Mouse (Mus musculus): ENCODE data around the gene Eva1b. TPM values are rescaled to one million over a fixed set of nuclear protein-coding genes. Genes with fewer than 3 reads are reported as not detected.

The Eva1b gene
- total RNA-seq, 2 experiments from 2014 or later = 20.0 to 25.5 TPM

GRCm38 (mm10) chr4:126119051-126119450 is 28.5 kb upstream of the Eva1b start:
- no peak for DNase-seq

GRCm38 (mm10) chr4:126120052-126120451 is 27.5 kb upstream of the Eva1b start:
- DNase-seq = no peak

- no peak for DNase-seq
Measured at GRCm38 (mm10) chr4:126120506-126120905, 27.0 kb upstream of the Eva1b start.

DNA sequence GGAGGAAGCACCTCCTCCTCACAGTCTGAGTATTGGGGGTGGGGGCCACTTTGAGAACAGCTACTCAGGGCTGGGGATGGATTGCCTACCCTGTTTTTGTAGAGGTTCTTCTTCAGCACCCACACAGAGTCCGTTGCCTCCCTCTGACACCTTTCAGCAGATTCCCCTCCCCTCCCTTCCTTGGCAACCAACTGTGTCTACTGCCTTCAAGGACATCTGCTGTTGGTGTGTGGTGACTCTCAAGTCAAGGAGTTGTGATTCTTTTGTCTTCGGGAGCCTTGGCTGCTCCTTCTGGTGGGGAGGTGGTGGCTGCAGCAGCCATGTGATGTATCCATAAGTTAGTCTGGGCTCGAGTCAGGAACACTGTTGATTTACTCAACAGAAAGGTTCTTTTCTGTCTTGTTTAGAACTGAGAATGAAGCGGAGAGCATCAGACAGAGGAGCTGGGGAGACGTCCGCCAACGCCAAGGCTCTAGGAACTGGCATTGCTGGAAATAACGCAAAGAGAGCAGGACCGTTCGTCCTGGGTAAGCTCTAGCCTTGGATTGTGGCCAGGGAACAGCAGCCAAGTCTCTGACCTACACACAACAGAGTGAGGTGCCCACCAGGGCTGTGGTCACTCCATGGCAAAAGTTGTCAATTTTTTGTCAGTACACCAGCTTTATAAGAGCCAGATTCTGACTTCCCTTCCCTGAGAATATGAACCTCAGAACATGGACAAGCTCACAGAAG is 24.1 kb upstream of the Eva1b start:
- DNase-seq = no peak

DNA sequence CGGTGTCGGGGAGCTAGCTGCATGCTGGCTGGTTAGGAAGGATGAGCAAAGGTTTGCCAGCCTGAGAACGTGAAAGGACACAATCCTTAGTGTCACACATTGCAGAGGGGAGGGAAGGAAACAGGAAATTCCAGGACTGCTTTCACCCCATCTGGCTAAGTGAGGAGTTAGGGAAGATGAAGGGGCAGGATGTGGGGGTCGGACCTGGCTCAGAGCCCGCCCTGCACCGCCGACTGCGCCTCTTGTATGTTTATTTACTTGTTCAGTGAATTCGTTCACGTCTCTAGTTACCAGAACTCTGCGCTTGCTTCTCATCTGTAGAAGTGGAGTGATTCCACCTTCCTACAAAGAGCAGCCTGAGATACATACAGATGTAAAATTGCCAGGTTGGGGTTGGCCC is 17.0 kb upstream of the Eva1b start:
- no peak for DNase-seq

DNA sequence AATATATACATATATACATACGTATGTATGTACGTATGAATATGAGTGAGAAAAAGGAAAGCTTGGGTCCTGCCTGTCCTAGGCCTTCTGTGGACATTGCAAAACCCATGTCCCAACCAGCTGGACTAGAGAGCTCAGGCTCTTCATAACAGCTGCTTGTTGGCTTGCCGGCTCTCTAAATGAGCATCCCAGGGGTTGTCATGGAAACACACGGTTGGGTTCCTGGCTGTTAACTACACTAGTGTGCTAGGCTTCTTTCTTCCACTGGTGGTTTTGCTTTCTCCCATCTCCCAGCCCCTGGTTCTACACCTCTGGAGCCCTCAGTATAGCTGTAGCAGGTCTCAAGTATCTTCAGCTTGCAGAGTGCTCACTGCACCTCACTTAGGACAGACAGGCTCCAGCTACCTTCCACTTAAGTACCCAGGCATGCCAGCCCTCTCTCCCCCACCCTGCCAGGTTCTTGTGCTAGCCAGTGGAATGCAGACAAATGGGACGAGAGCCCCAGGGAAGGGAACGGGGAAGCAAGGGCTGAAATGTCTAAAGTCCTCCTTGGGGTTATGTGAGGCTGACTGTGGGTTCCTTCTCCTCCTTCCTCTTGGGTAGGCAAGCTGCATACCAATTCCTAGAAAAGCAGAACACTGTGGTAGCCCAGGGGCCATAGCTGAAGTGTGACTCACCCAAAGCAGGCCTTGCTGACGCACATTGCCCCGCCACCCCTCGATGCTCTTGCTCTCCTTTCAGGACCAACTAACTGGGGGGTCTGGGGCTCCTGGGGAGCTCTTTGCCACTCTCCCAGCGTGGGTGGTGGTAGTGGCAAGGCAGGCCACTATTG is 16.0 kb upstream of the Eva1b start:
- no peak for DNase-seq

- no peak for DNase-seq
Measured at GRCm38 (mm10) chr4:126132636-126133264, 14.8 kb upstream of the Eva1b start.

- DNase-seq = no peak
Measured at GRCm38 (mm10) chr4:126134236-126134635, 13.3 kb upstream of the Eva1b start.

GRCm38 (mm10) chr4:126134639-126135038 is 12.9 kb upstream of the Eva1b start:
- DNase-seq = no peak

- no peak for DNase-seq
Measured at GRCm38 (mm10) chr4:126137773-126138172, 9.8 kb upstream of the Eva1b start.

DNA sequence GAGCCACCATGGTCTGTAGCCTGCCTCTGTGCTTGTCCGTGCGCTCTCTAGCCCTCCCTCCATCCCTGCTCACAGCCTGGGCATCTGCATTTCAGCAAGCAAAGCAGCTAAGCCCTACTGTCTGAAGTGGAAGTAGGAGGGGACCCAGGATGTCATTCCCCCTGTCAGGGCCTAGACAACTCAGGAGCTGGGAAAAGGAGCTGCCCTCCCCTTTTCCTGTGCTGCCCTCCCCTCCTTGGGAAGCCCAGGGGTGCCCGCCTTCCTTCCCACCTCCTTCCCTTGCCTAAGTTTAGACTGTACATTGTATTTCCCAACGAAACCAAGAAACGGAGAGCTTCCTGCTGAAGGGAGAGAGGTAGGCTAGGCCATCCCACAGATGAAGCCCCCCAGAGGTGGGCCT is 6.5 kb upstream of the Eva1b start:
- no peak for DNase-seq

DNA sequence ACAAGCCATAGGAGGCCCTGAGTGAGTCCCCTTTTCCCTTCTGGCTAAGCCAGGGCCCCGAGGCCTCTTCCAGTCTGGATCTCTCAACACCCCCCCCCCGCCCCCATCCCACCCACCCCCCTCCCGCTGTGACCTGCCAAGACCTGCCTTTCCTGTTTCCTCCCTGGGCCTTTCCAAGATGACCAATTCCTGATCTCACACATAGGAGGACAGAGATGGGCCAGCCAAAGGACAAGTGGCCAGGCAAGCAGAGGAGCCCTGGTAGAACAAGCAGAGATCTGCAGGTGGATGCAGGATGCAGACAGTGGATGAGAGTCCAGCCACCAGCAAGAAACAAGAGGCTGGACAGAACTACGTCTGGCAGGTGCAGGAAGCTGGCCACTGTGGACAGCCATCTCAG is 2.1 kb upstream of the Eva1b start:
- no peak for DNase-seq

DNA sequence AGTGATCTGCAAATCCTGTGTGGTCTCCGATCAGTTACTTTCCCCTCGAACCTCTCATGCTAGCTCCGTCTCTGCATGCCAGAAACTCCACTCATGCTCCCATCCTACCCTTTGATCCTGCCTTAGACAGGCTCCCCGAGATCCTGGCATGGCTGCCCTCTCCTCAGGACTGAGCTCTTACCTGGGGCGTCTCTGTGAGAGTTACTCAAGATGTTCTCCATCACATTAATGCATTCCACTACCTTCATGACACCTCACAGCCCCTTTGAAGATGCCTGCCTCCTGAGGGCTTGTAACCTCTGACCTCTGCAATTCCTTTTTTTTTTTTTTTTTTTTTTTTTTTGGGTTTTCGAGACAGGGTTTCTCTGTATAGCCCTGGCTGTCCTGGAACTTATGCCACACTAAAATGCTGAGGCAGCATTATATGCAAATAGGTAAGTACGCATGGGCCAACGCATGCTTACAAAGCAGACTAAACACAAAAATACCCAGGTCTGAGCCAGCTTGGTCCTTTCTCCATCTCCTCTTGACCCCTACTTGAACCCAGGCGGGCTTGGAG is 491 bp upstream of the Eva1b start:
- no peak for DNase-seq

- DNase-seq = peak; percentile 67
Measured at GRCm38 (mm10) chr4:126148161-126148961, 817 bp downstream of the Eva1b start.

DNA sequence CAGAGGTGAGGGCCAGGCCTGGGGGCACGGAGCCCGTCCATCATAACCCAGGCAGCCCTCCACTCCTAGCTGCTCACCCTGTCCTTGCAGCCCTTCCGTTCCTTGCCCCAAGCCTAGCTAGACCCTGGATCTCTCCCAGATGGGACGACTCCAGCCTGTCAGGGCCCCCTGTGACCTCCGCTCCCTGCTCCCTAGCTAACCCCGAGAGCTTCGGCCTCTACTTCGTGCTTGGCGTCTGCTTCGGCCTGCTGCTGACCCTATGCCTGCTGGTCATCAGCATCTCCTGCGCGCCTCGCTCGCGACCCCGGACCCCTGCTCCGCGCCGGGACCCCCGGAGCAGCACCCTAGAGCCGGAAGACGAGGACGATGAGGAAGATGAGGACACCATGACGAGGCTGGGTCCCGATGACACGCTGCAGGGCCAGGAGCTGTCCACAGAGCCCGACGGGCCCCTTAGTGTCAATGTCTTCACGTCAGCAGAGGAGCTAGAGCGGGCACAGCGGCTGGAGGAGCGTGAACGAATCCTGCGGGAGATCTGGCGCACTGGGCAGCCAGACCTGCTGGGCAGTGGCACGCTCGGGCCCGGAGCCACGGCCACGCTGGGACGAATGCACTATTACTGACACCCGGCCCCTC is 1.6 kb downstream of the Eva1b start:
- DNase-seq = no peak

DNA sequence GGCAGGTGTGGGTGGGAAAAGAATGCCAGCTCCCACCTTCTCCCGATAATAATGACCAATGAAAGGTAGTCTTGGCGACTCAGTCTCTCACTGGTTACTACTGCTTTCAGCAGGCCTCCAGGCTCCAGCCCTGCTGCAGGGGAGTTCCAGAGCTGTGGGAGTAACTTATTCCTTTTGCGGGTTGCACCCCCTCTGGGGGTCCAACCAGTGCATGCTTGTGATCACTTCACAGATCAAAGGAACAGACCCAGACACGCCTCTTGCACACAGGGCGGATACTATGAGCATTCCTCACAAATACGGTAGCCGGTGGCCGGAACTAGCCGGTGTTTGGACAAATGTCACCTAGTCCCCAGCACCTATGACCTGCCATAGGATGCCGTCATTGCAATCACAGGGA is 2.3 kb downstream of the Eva1b start:
- no peak for DNase-seq

DNA sequence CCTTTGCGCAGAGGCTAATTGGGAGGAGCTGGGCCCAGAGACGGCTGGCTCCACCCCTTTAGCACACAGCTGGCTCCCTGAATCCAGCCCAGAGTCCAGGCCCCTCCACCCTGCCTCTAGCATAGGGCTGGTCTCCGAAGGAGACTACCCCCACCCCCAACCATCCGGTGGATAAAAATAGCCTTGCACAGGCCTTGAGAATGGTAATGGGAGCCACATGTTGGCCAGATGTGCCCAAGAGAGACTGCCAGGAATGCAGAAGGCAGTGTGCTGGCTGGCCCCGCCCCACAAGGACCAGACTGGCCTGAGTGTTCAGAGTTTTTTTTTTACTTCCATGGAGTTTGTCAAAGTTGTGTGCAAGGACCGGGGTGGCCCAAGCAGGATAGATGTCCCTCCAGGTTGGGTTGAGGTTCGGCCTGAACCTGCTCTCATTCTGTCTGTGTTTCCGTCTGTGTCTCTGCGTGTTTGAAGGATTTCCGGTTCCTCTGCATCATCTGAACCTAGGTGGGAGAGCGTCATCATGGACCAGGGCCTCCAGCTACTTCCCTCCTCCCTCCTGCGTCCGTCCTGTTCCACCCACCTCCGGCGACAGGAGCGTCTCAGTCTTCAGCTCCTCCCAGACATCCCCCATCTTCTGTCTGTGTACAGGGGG is 2.9 kb downstream of the Eva1b start:
- DNase-seq = peak; percentile 69

DNA sequence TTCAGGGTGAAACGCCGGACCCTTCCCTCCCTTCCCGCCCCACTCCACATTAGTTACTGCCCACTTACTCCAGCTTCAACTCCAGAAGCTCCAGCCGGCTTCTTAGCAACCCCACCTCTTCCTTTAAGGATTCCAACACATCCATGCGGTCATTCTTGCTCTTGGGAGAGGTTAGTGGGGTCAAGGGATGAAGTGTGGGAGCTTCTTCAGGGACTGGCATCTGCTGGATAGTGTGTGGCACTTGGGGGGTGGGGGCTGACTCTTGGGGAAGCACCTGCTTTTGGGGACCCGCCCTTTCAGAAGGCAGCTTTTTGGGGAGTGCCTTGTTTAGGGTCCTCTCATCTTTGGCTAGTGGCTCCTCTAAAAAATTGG is 3.4 kb downstream of the Eva1b start:
- no peak for DNase-seq

- DNase-seq = no peak
Measured at GRCm38 (mm10) chr4:126151701-126152440, 4.3 kb downstream of the Eva1b start.

GRCm38 (mm10) chr4:126152864-126153263 is 5.3 kb downstream of the Eva1b start:
- DNase-seq = no peak

Measured in gastrocnemius, postnatal 10 days (tissue).